Mouse (Mus musculus): ENCODE results near the gene Cd7. TPM values are rescaled to one million over a fixed set of nuclear protein-coding genes. Genes with fewer than 3 reads are reported as not detected.

Cd7 gene
- polyA plus RNA-seq, 1 experiment = 0.95 TPM

GRCm38 (mm10) chr11:121059471-121059870, 20.3 kb upstream of the Cd7 start:
- no peak overlapping the region for H3K27ac ChIP-seq (ENCODE audit: control insufficient read depth, insufficient read depth, low read depth, low read length)
- no peaks in the 10 kb centered on the region for H3K27me3 ChIP-seq (ENCODE audit: control insufficient read depth, insufficient read depth, low read length)
- TF ChIP-seq POLR2A (IDR thresholded peaks at IDR 0.05; ENCODE audit: control insufficient read depth, low read depth, low read length) (no peak), CTCF (IDR thresholded peaks at IDR 0.05; ENCODE audit: control insufficient read depth, insufficient read depth, insufficient replicate concordance, low read depth, low read length) (no peak)
- no peak overlapping the region for H3K4me3 ChIP-seq (ENCODE audit: control insufficient read depth, low read depth, low read length)
- H3K4me1 ChIP-seq (ENCODE audit: control insufficient read depth, insufficient read depth, low read length) = no peaks in the 10 kb centered on the region
- H3K36me3 ChIP-seq (ENCODE audit: control insufficient read depth, insufficient read depth, low read length) = no peaks in the 10 kb centered on the region

GRCm38 (mm10) chr11:121058956-121059355, 19.7 kb upstream of the Cd7 start:
- no peak overlapping the region for H3K4me3 ChIP-seq (ENCODE audit: control insufficient read depth, low read depth, low read length)
- H3K27me3 ChIP-seq (ENCODE audit: control insufficient read depth, insufficient read depth, low read length) = no peaks in the 10 kb centered on the region
- no peaks in the 10 kb centered on the region for H3K36me3 ChIP-seq (ENCODE audit: control insufficient read depth, insufficient read depth, low read length)
- H3K27ac ChIP-seq (ENCODE audit: control insufficient read depth, insufficient read depth, low read depth, low read length) = no peak overlapping the region
- no peaks in the 10 kb centered on the region for H3K4me1 ChIP-seq (ENCODE audit: control insufficient read depth, insufficient read depth, low read length)
- TF ChIP-seq CTCF (IDR thresholded peaks at IDR 0.05; ENCODE audit: control insufficient read depth, insufficient read depth, insufficient replicate concordance, low read depth, low read length) (no peak), POLR2A (IDR thresholded peaks at IDR 0.05; ENCODE audit: control insufficient read depth, low read depth, low read length) (no peak)

- H3K27me3 ChIP-seq (ENCODE audit: control insufficient read depth, insufficient read depth, low read length) = no peaks in the 10 kb centered on the region
- no peaks in the 10 kb centered on the region for H3K36me3 ChIP-seq (ENCODE audit: control insufficient read depth, insufficient read depth, low read length)
- H3K4me1 ChIP-seq (ENCODE audit: control insufficient read depth, insufficient read depth, low read length) = peaks cover 2% of the 10 kb centered on the region; the same call in 1 of the 2 replicates
- no peak overlapping the region for H3K4me3 ChIP-seq (ENCODE audit: control insufficient read depth, low read depth, low read length)
- no peak for TF ChIP-seq POLR2A (IDR thresholded peaks at IDR 0.05; ENCODE audit: control insufficient read depth, low read depth, low read length)
- TF ChIP-seq CTCF (IDR thresholded peaks at IDR 0.05; ENCODE audit: control insufficient read depth, insufficient read depth, insufficient replicate concordance, low read depth, low read length) = no peak
- H3K27ac ChIP-seq (ENCODE audit: control insufficient read depth, insufficient read depth, low read depth, low read length) = no peak overlapping the region
These were observed 18.9 kb upstream of the Cd7 start for GRCm38 (mm10) chr11:121058122-121058521.

GRCm38 (mm10) chr11:121056536-121057236, 17.5 kb upstream of the Cd7 start:
- no peaks in the 10 kb centered on the region for H3K27me3 ChIP-seq (ENCODE audit: control insufficient read depth, insufficient read depth, low read length)
- peaks cover 2% of the 10 kb centered on the region; the same call in 1 of the 2 replicates for H3K4me1 ChIP-seq (ENCODE audit: control insufficient read depth, insufficient read depth, low read length)
- H3K36me3 ChIP-seq (ENCODE audit: control insufficient read depth, insufficient read depth, low read length) = no peaks in the 10 kb centered on the region
- H3K4me3 ChIP-seq (ENCODE audit: control insufficient read depth, low read depth, low read length) = no peak overlapping the region
- no peak overlapping the region for H3K27ac ChIP-seq (ENCODE audit: control insufficient read depth, insufficient read depth, low read depth, low read length)
- TF ChIP-seq POLR2A (IDR thresholded peaks at IDR 0.05; ENCODE audit: control insufficient read depth, low read depth, low read length) (no peak), CTCF (IDR thresholded peaks at IDR 0.05; ENCODE audit: control insufficient read depth, insufficient read depth, insufficient replicate concordance, low read depth, low read length) (no peak)

- no peak overlapping the region for H3K27ac ChIP-seq (ENCODE audit: control insufficient read depth, insufficient read depth, low read depth, low read length)
- TF ChIP-seq CTCF (IDR thresholded peaks at IDR 0.05; ENCODE audit: control insufficient read depth, insufficient read depth, insufficient replicate concordance, low read depth, low read length) (peak; percentile 90; the same call in 1 of the 2 replicates), POLR2A (IDR thresholded peaks at IDR 0.05; ENCODE audit: control insufficient read depth, low read depth, low read length) (no peak)
- no peak overlapping the region for H3K4me3 ChIP-seq (ENCODE audit: control insufficient read depth, low read depth, low read length)
These were observed 14.3 kb upstream of the Cd7 start for GRCm38 (mm10) chr11:121053536-121053935.

GRCm38 (mm10) chr11:121052387-121052786, 13.2 kb upstream of the Cd7 start:
- peaks cover 2% of the 10 kb centered on the region; the same call in 1 of the 2 replicates for H3K4me1 ChIP-seq (ENCODE audit: control insufficient read depth, insufficient read depth, low read length)
- no peak overlapping the region for H3K4me3 ChIP-seq (ENCODE audit: control insufficient read depth, low read depth, low read length)
- TF ChIP-seq CTCF (IDR thresholded peaks at IDR 0.05; ENCODE audit: control insufficient read depth, insufficient read depth, insufficient replicate concordance, low read depth, low read length) (no peak), POLR2A (IDR thresholded peaks at IDR 0.05; ENCODE audit: control insufficient read depth, low read depth, low read length) (no peak)
- no peaks in the 10 kb centered on the region for H3K27me3 ChIP-seq (ENCODE audit: control insufficient read depth, insufficient read depth, low read length)
- no peaks in the 10 kb centered on the region for H3K36me3 ChIP-seq (ENCODE audit: control insufficient read depth, insufficient read depth, low read length)
- no peak overlapping the region for H3K27ac ChIP-seq (ENCODE audit: control insufficient read depth, insufficient read depth, low read depth, low read length)

More at GRCm38 (mm10) chr11:121053536-121053935, 14.3 kb upstream of the Cd7 start:
- Histone ChIP-seq H3K36me3 (ENCODE audit: control insufficient read depth, insufficient read depth, low read length) (no peaks in the 10 kb centered on the region), H3K4me1 (ENCODE audit: control insufficient read depth, insufficient read depth, low read length) (peaks cover 2% of the 10 kb centered on the region; the same call in 1 of the 2 replicates), H3K27me3 (ENCODE audit: control insufficient read depth, insufficient read depth, low read length) (no peaks in the 10 kb centered on the region)

- no peaks in the 10 kb centered on the region for H3K36me3 ChIP-seq (ENCODE audit: control insufficient read depth, insufficient read depth, low read length)
- TF ChIP-seq POLR2A (IDR thresholded peaks at IDR 0.05; ENCODE audit: control insufficient read depth, low read depth, low read length) (no peak), CTCF (IDR thresholded peaks at IDR 0.05; ENCODE audit: control insufficient read depth, insufficient read depth, insufficient replicate concordance, low read depth, low read length) (no peak)
These were observed 12.6 kb upstream of the Cd7 start for GRCm38 (mm10) chr11:121051793-121052192.

More at GRCm38 (mm10) chr11:121051793-121052192, 12.6 kb upstream of the Cd7 start:
- no peak overlapping the region for H3K27ac ChIP-seq (ENCODE audit: control insufficient read depth, insufficient read depth, low read depth, low read length)
- H3K4me1 ChIP-seq (ENCODE audit: control insufficient read depth, insufficient read depth, low read length) = peaks cover 2% of the 10 kb centered on the region; the same call in 1 of the 2 replicates
- no peaks in the 10 kb centered on the region for H3K27me3 ChIP-seq (ENCODE audit: control insufficient read depth, insufficient read depth, low read length)
- H3K4me3 ChIP-seq (ENCODE audit: control insufficient read depth, low read depth, low read length) = no peak overlapping the region
